Mouse (Mus musculus) cerebellum, postnatal 10 days (tissue): Measurements from ENCODE around the gene Pim1.

Source experiments
- DNase-seq, 2 experiments: peaks; one replicate each; pipeline ENCODE4 v3.0.0; 2021; ENCODE audit warnings: mixed read lengths in 2 of 2

Pim1 gene

GRCm38 (mm10) chr17:29467030-29467429 lies 23.5 kb upstream of the Pim1 start:
- DNase-seq = no peak

GRCm38 (mm10) chr17:29473466-29473865 lies 17.1 kb upstream of the Pim1 start:
- DNase-seq = no peak

GRCm38 (mm10) chr17:29474036-29474435 lies 16.5 kb upstream of the Pim1 start:
- DNase-seq = no peak

- no peak for DNase-seq
These were observed 15.4 kb upstream of the Pim1 start for GRCm38 (mm10) chr17:29475142-29475541.

GRCm38 (mm10) chr17:29476461-29476860 lies 14.1 kb upstream of the Pim1 start:
- DNase-seq = no peak

GRCm38 (mm10) chr17:29477357-29477756 lies 13.2 kb upstream of the Pim1 start:
- no peak for DNase-seq

- no peak for DNase-seq
These were observed 12.3 kb upstream of the Pim1 start for GRCm38 (mm10) chr17:29478271-29478670.

- DNase-seq = no peak
These were observed 10.3 kb upstream of the Pim1 start for GRCm38 (mm10) chr17:29480256-29480655.

- DNase-seq = no peak
These were observed 7.9 kb upstream of the Pim1 start for GRCm38 (mm10) chr17:29482632-29483031.

GRCm38 (mm10) chr17:29483282-29483681 lies 7.3 kb upstream of the Pim1 start:
- no peak for DNase-seq

- DNase-seq = no peak
These were observed 6.1 kb upstream of the Pim1 start for GRCm38 (mm10) chr17:29484431-29484830.

GRCm38 (mm10) chr17:29485336-29486233 lies 5.0 kb upstream of the Pim1 start:
- no peak for DNase-seq

GRCm38 (mm10) chr17:29488257-29488977 lies 2.1 kb upstream of the Pim1 start:
- DNase-seq = no peak

GRCm38 (mm10) chr17:29488978-29489970 lies 1.3 kb upstream of the Pim1 start:
- DNase-seq = peak; percentile 74 to 76

GRCm38 (mm10) chr17:29489971-29490712 lies 411 bp upstream of the Pim1 start:
- peak; percentile 99 to 100 for DNase-seq

GRCm38 (mm10) chr17:29491591-29492268 lies 1.2 kb downstream of the Pim1 start:
- DNase-seq = peak; percentile 68 to 69

- DNase-seq = peak; percentile 75 to 78
These were observed 2.0 kb downstream of the Pim1 start for GRCm38 (mm10) chr17:29492269-29493191.

GRCm38 (mm10) chr17:29493461-29493980 lies 3.0 kb downstream of the Pim1 start:
- DNase-seq = no peak

- no peak for DNase-seq
These were observed 3.6 kb downstream of the Pim1 start for GRCm38 (mm10) chr17:29494062-29494731.
